Mouse (Mus musculus) spleen, postnatal 14 days (tissue): ENCODE measurements around the gene Vegfd.

Source experiments
- DNase-seq, 2 experiments: peaks; one replicate each; pipeline ENCODE4 v3.0.0; 2021 to 2022; ENCODE audit warnings: low spot score in 2 of 2

Gene Vegfd

GRCm38 (mm10) chrX:164373081-164373480 is at the start of gene Vegfd:
Gene Vegfd (plus strand): TSS chrX:164373378.
- DNase-seq: no peak

GRCm38 (mm10) chrX:164323391-164323913 is 49.7 kb upstream of the Vegfd start:
- DNase-seq: no peak

DNA sequence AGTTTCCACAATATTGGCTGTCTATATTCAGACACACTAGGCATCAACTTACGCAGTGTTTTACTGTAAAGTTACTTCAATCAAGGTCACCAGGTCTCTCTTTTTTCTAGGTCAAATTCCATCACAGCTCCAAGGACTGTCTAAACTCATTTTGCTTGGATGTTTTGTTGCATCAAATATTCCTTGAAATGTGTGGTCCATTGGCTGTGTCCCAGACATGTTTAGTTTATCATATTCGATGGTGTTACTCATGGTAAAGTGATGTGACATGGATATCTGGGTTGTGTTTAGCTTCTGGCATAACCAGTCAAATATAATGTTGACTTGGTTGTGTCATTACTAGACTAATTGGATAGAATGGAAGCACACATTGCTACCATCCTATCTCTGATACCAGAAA is 42.8 kb upstream of the Vegfd start:
- no peak for DNase-seq

DNA sequence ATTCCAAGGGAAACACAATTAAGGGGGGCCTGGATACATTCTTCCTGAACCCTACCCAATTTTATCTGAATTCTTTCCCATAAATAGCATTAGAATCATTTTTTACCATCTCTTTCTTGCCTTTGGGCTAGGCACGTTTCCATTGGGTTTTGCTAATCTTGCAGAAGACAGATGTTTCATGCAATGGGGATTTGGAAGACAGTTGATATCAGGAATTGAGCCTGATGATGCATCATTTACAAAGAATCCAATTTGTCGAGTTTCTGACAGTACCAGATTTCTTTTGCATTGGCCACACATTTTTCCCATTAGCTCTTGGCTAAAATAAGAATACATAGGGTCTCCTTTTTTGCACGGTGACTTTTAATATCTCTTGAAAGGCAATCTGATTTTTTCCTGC is 42.4 kb upstream of the Vegfd start:
- no peak for DNase-seq

DNA sequence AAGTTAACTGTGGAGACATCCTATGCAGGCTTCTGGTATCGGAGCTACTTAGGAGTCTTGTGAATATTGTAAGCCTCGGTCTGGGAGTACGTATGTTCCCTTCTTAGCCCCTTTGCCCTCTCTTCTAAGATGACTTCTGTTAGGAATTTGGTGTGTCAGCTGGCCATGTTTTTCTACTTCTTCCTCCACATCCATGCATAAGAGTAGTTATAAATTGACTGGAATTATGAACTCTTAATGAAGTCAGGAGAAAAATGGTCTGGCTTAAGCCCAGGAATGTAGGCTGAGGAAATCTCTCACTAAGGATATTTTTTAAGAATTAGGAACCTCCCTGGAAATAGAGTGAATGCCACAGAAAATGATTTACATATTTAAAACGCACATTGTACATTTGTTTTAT is 34.6 kb upstream of the Vegfd start:
- no peak for DNase-seq

- DNase-seq: no peak
Observed at GRCm38 (mm10) chrX:164345359-164345938, 27.7 kb upstream of the Vegfd start.

DNA sequence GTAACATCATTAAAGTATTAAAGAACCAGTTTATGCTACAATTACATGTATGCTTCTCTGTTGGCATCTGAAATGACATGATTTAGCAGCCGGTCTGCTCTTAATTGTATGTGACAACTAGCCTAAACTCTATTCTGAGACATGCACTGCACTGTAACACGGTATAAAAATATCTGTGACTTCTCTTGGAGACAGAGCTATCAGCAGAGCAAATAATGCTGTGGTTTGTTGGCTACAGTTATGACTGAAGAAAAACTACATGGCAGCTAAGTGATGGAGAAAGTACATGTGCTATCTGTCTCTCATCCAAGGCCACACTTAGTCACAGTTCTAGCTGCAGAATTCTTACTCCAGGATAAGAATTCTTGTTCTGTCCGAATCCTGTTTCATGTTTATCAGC is 24.2 kb upstream of the Vegfd start:
- no peak for DNase-seq

GRCm38 (mm10) chrX:164365153-164365865 is 7.9 kb upstream of the Vegfd start:
- DNase-seq: no peak

GRCm38 (mm10) chrX:164370576-164370975 is 2.6 kb upstream of the Vegfd start:
- DNase-seq: no peak

GRCm38 (mm10) chrX:164374586-164374985 is 1.4 kb downstream of the Vegfd start:
- DNase-seq: no peak

DNA sequence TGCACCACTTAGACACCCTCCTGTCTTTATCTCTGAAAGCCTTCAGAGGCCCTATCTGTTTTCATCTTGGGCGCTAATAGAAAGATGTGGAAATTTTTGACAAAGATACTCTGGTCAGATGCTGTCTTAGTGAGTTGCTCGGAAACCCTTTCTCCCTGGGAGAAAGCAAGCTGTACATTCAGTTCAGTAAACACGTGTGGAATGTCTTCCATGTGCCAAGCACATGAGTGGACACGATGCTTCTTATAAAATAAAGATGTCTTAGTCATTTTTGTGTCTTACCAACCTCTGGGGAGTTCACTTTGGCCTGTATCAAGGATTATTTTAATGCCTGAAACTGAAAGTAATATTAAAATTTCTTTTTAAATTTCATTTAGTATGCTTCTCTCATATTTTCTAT is 6.5 kb downstream of the Vegfd start:
- no peak for DNase-seq

DNA sequence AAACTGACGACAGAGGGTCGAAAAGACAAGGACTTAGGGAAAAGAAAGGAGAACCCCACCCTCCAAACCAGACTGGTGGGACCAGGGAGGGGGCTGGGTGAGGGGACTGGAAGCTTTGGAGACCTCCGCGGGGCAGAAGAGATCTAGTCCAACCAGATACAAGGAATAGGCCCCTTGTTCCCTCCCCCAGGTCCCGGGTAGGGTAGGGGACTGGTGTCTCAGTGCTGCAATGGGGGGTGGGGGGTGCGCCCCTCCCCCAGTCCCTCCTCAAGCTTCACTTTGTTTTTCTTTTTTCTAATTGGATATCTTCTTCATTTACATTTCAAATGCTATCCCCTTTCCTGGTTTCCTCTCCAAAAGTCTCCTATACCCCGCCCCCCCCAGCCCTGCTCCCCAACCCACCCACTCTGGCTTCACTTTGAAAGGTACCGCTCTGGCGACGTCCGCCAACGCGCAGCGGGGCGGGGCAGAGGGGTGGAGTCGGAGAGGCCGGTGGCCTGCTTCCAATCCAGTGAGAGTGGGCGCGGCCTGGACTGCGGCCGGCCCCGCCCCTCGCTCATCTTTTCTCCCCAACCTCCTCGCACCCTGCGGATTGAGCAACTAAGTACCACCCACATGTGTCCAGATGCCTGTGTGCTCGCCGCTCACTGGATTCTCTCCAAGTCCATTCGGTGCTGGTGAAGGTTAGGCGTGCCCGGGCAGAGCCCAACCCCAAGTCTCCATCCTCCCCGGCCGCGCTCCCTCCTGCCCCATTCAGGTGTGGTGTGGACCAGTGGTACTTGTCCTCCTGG is 8.6 kb downstream of the Vegfd start:
- DNase-seq: peak; percentile 44 to 64

DNA sequence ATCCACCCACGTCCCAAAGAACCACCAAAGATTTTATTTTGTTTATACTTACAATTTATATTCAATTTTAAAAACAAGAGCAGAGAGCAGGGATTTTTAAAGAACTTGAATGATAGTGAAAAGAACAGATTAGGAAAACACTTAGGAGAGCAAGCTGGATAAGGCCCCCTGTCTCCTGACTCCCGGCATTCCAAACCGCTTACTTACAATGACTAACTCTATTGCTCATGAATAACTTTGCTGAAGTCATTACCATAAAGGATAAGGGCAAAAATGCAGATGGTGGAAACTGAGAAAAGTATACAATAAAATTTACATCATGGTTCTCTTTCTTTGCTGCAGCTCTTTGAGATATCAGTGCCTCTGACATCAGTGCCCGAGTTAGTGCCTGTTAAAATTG is 20.9 kb downstream of the Vegfd start:
- DNase-seq: no peak

GRCm38 (mm10) chrX:164398456-164398855 is 25.3 kb downstream of the Vegfd start:
- no peak for DNase-seq

GRCm38 (mm10) chrX:164405080-164405649 is 32.0 kb downstream of the Vegfd start:
- DNase-seq: no peak

- no peak for DNase-seq
Observed at GRCm38 (mm10) chrX:164406133-164407022, 33.2 kb downstream of the Vegfd start.

GRCm38 (mm10) chrX:164408301-164408927 is 35.2 kb downstream of the Vegfd start:
- DNase-seq: no peak

GRCm38 (mm10) chrX:164410562-164410961 is 37.4 kb downstream of the Vegfd start:
- DNase-seq: no peak

DNA sequence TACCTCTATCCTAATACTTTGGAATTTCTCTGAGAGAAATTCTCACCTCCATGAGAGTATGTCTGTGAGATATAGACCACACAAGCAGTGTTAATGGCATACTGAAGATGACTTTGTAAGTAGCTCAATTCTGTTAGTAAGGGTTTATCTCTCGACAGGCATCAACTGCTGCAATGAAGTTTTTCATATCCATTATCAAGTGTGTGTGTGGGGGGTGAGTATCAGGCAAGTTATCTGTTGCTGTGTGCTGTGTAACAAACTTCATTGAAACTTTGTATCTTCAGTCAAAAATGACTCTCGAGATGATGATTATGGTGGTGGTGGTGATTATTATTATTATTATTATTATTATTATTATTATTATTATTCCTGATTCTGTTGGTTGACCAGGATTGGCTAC is 43.6 kb downstream of the Vegfd start:
- DNase-seq: no peak

DNA sequence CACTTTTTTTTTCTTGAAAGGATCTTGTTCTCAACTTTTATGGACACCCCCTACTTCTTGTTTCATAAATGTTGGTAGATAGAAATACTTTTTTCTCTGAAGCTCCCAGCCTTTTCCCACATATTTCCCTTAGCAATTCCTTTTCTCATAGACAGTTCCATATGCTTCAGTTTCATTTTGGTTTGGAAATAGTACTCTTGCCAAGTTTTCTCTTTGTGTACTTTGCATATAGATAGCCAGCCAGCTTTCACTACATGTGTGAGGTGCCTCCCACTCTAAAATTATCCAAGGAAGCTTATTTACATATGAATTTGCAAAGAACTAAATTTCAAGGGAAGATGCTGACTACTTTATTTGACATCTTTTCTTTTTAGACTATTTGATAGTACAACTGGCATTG is 44.8 kb downstream of the Vegfd start:
- no peak for DNase-seq

DNA sequence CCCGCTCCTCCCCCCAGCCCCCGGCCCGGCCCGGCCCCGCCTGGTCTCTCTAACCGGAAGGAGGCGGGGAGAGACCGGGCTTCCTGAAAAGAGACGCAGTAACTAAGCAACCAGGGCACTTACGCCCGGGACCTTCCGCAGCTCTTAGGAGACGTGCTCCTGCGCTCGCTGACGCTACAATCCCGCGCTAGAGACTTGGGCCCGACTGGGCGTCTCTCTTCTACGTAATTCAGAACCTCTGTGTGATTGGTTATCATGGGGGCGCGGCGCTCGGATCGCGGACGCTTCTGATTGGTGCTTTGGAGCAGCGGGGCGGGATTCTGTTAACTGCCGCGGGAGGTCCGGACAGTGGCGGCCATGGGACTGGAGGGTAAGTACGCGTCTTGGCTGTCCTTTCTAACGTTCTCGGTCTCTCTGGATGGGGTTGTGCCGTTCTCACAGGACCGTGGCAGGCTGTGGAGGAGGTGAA is 46.3 kb downstream of the Vegfd start, which contains the start of gene Piga:
Gene Piga, plus strand, starts transcription at position 317 of the 469 bp plus-strand sequence.
- DNase-seq: peak; percentile 75 to 83
